Mouse (Mus musculus) monocyte, adult 59 days (primary cell): ENCODE results near the gene Eapp. TPM values are rescaled to one million over a fixed set of nuclear protein-coding genes. Genes with fewer than 3 reads are reported as not detected.

ENCODE experiments used
- total RNA-seq, 2 experiments: library from RNA; stranded (reverse); gene quantifications; one replicate each; pipeline ENCODE4 v1.2.4; 2023

Gene Eapp
- 10 to 100 TPM; 30.2 to 36.1 TPM for total RNA-seq

DNA sequence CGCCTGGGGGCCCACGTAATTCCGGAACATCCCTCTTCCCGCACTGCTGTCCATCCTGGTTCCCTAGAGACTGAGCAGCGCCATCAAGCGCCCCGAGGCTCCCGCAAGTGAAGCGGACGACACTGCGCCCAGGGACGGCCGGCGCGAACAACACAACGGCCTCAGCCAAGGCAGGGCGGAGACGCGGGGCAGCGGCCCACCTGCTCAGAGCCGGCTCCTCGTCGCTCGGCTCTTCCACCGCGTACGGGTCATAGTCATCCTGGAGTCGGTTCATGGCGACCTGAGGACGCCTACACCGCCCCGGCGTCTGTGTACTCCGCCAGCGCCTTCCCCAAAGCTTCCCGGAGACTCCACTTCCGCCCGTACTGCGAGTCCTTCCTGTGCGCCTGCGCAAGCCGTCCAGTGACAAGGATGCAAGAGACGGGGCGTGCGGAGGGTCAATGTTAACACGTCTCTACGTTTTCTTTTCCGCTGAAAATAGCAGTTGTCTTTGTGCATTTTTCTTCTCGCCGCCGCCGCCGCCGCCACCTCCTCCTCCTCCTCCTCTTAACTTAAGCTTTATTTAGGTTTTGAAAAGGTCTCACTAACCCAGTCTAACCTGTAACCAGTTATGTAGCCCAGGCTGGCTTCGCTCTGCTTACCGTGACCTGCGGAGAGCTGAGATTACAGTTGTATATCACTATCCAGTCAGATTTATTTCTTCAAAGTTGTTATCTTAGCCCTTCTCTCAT, at the start of gene Eapp:
Gene Eapp, minus strand, starts transcription at position 387 of the 731 bp plus-strand sequence.

GRCm38 (mm10) chr12:54656396-54657171, 39.1 kb downstream of the Eapp start, which contains the start of gene Sptssa:
Gene Sptssa, minus strand, starts transcription at chr12:54656573.

Other genes starting within 250 kb of the Eapp start
- 10 to 100 TPM; 30.1 to 38.5 TPM for gene Sptssa, start 39.3 kb downstream of the Eapp start, total RNA-seq
- gene Snx6, start 99.8 kb upstream of the Eapp start, total RNA-seq: 10 to 100 TPM; 60.2 to 63.7 TPM
- gene Cfl2, start 167.0 kb upstream of the Eapp start, total RNA-seq: 10 to 100 TPM; 29.2 to 29.9 TPM